Mouse (Mus musculus) left cerebral cortex, adult 9 months (tissue): ENCODE measurements around the gene Eif2b5.
"Not testable (repeated sequence)": the region's sequence is repeated elsewhere in the genome, so short reads cannot be mapped to it uniquely, and the experiment has no call there.

Source experiments
- DNase-seq, 2 experiments: peaks; one replicate each; pipeline ENCODE4 v3.0.0; 2022; ENCODE audit warnings: low spot score in 2 of 2

Gene Eif2b5

GRCm38 (mm10) chr16:20498677-20499475 lies at the start of gene Eif2b5:
Eif2b5 (plus strand) TSS chr16:20498817.
- peak; percentile 88 to 95 for DNase-seq

- no peak for DNase-seq
Observed at GRCm38 (mm10) chr16:20451774-20452173, 46.8 kb upstream of the Eif2b5 start.

GRCm38 (mm10) chr16:20454155-20454654 lies 44.4 kb upstream of the Eif2b5 start:
- no peak for DNase-seq

GRCm38 (mm10) chr16:20456106-20456505 lies 42.5 kb upstream of the Eif2b5 start:
- DNase-seq, result no peak

GRCm38 (mm10) chr16:20458736-20459135 lies 39.9 kb upstream of the Eif2b5 start:
- DNase-seq, result not testable (repeated sequence)

- DNase-seq, result no peak
Observed at GRCm38 (mm10) chr16:20464725-20465124, 33.9 kb upstream of the Eif2b5 start.

GRCm38 (mm10) chr16:20470981-20471380 lies 27.6 kb upstream of the Eif2b5 start:
- DNase-seq, result no peak

- DNase-seq, result no peak
Observed at GRCm38 (mm10) chr16:20471686-20472085, 26.9 kb upstream of the Eif2b5 start.

- no peak for DNase-seq
Observed at GRCm38 (mm10) chr16:20473748-20474147, 24.9 kb upstream of the Eif2b5 start.

GRCm38 (mm10) chr16:20474211-20474610 lies 24.4 kb upstream of the Eif2b5 start:
- DNase-seq, result no peak

GRCm38 (mm10) chr16:20474786-20475185 lies 23.8 kb upstream of the Eif2b5 start:
- DNase-seq, result no peak

- DNase-seq, result no peak
Observed at GRCm38 (mm10) chr16:20475335-20475734, 23.3 kb upstream of the Eif2b5 start.

GRCm38 (mm10) chr16:20476857-20477256 lies 21.8 kb upstream of the Eif2b5 start:
- no peak for DNase-seq

GRCm38 (mm10) chr16:20477270-20477669 lies 21.3 kb upstream of the Eif2b5 start:
- no peak for DNase-seq

- DNase-seq, result no peak
Observed at GRCm38 (mm10) chr16:20478504-20478903, 20.1 kb upstream of the Eif2b5 start.

GRCm38 (mm10) chr16:20479026-20479760 lies 19.4 kb upstream of the Eif2b5 start:
- not testable (repeated sequence) for DNase-seq

GRCm38 (mm10) chr16:20480115-20480514 lies 18.5 kb upstream of the Eif2b5 start:
- DNase-seq, result peak in 1 of 2 experiments; percentile 21

GRCm38 (mm10) chr16:20481746-20482145 lies 16.9 kb upstream of the Eif2b5 start:
- no peak for DNase-seq

- DNase-seq, result not testable (repeated sequence)
Observed at GRCm38 (mm10) chr16:20483716-20484115, 14.9 kb upstream of the Eif2b5 start.

GRCm38 (mm10) chr16:20485061-20485460 lies 13.6 kb upstream of the Eif2b5 start:
- no peak for DNase-seq

- no peak for DNase-seq
Observed at GRCm38 (mm10) chr16:20486048-20486447, 12.6 kb upstream of the Eif2b5 start.

GRCm38 (mm10) chr16:20488151-20488550 lies 10.5 kb upstream of the Eif2b5 start:
- no peak for DNase-seq

GRCm38 (mm10) chr16:20488751-20489150 lies 9.9 kb upstream of the Eif2b5 start:
- DNase-seq, result not testable (repeated sequence)
